Mouse (Mus musculus) Patski (cell line): ENCODE results near the gene Tbk1. TPM values are rescaled to one million over a fixed set of nuclear protein-coding genes. Genes with fewer than 3 reads are reported as not detected.

Source experiments
- ATAC-seq: fragments of 100-300 bp; one replicate; pipeline ENCODE4 v1.8.0; 2021
- CTCF ChIA-PET: fragments of 350-600 bp; sonication (Branson Sonifier 250); formaldehyde crosslinking; loops from one replicate; lab custom pipeline; 2022; ENCODE audit warnings: inconsistent platforms; lab: Charles Lee
- POLR2A ChIA-PET: fragments of 350-600 bp; sonication (Branson Sonifier 250); formaldehyde crosslinking; loops from one replicate; lab custom pipeline; 2022; ENCODE audit warnings: antibody characterized with exemption, inconsistent platforms; lab: Charles Lee
- DNase-seq: peaks from one replicate; pipeline ENCODE4 v3.0.0-alpha.2; 2011; ENCODE audit warnings: low read depth, low spot score
- H3K27me3 ChIP-seq: fragments of 371-371 bp; one replicate; pipeline ENCODE4 v1.5.1; 2021
- CTCF ChIP-seq: fragments of 100-300 bp; IDR thresholded peaks from one replicate; pipeline ENCODE4 v1.5.1; 2021
- in situ Hi-C: fragments of 300-500 bp; cut with MboI; formaldehyde crosslinking; loops from 3 replicates; pipeline ENCODE4 v1.11.1; 2018; ENCODE audit warnings: low pct_unique_long_range_greater_than_20kb, mixed read lengths
- polyA plus RNA-seq: library from polyadenylated mRNA; unstranded; gene quantifications from one replicate; pipeline ENCODE4 v1.2.3, GENCODE M21; 2021

Tbk1 gene
- polyA plus RNA-seq, 1 experiment from 2014 or later, result 43.5 TPM

DNA sequence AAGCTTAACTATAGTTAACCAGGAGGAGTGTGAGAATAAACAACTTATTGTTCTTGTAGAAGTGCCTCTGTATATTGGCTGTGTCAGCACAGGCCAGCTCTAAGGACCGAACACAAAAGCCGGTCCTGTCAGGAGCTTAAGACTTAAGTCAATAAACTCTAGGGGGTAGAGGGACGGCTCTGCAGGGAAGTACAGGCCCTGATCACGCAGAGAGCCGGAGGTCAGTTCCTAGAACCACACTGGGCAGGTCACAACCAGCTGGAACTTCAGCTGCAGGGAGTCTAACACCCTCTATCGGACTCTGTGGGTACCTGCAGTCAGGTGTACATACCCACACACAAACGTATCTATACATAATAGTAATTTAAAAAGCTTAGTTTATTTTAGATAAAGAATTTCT lies 29.3 kb upstream of the Tbk1 start:
- ATAC-seq (no peak), DNase-seq (no peak)
- in situ Hi-C loops, result no loop called here
- CTCF ChIA-PET, result no interaction called here
- POLR2A ChIA-PET, result no interaction called here
- no peaks in the 10 kb centered on the region for H3K27me3 ChIP-seq
- no peak for TF ChIP-seq CTCF

- TF ChIP-seq CTCF, result no peak
- POLR2A ChIA-PET, result no interaction called here
- in situ Hi-C loops, result no loop called here
- ATAC-seq (no peak), DNase-seq (no peak)
- H3K27me3 ChIP-seq, result no peaks in the 10 kb centered on the region
- CTCF ChIA-PET, result no interaction called here
Observed at GRCm38 (mm10) chr10:121615146-121615870, 28.7 kb upstream of the Tbk1 start.

DNA sequence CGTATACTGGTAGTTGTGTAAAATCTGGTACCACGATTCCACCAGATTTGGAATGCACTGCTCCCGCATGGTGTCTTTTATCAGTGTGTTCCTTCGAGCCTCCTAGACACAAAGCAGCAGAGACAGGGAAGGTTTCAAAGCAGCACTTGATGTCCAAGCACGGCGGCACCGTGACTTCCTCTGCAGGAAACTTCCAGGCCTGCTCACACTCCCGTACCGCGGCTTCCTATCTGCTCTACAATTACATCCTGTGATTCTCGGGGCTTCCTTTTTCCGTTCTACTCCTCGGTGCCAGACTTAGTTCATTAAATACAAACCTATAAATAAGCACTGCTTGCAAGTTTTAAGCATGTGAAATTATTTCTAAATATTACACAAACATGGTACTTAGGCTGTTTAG lies 27.0 kb upstream of the Tbk1 start:
- no peak for TF ChIP-seq CTCF
- ATAC-seq (no peak), DNase-seq (no peak)
- POLR2A ChIA-PET, result no interaction called here
- in situ Hi-C loops, result no loop called here
- H3K27me3 ChIP-seq, result no peaks in the 10 kb centered on the region
- CTCF ChIA-PET, result no interaction called here

DNA sequence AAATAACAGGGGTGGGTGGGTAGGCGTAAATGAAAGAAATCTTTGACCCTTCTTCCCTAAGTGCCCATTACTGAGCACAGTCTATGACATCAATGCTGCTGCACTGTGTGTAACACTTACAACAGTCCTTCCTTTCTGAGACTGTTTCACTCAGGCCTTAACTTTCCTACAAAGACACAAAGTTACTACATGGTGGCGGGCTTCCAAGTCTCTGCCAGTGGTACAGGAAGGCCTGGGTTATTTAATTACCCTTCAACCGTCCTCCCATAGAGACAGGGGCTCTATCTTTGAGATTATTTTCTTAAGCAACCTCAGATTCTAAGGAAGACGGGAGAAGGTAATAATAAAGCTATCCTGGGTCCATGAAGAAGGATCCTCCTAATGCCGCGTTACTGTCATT lies 25.9 kb upstream of the Tbk1 start:
- H3K27me3 ChIP-seq, result no peaks in the 10 kb centered on the region
- ChIA-PET CTCF (no interaction called here), POLR2A (no interaction called here)
- ATAC-seq, result no peak
- TF ChIP-seq CTCF, result no peak
- in situ Hi-C loops, result no loop called here
- DNase-seq, result no peak

- no peak for DNase-seq
- ATAC-seq, result no peak
- H3K27me3 ChIP-seq, result no peaks in the 10 kb centered on the region
- POLR2A ChIA-PET, result no interaction called here
- CTCF ChIA-PET, result no interaction called here
- in situ Hi-C loops, result no loop called here
- no peak for TF ChIP-seq CTCF
Observed at GRCm38 (mm10) chr10:121611587-121611986, 25.0 kb upstream of the Tbk1 start.

- POLR2A ChIA-PET, result no interaction called here
- DNase-seq (no peak), ATAC-seq (no peak)
- H3K27me3 ChIP-seq, result no peaks in the 10 kb centered on the region
- no peak for TF ChIP-seq CTCF
- in situ Hi-C loops, result no loop called here
- CTCF ChIA-PET, result no interaction called here
Observed at GRCm38 (mm10) chr10:121608177-121608576, 21.6 kb upstream of the Tbk1 start.

GRCm38 (mm10) chr10:121604632-121605344 lies 18.2 kb upstream of the Tbk1 start:
- CTCF ChIA-PET, result no interaction called here
- in situ Hi-C loops, result no loop called here
- DNase-seq (no peak), ATAC-seq (no peak)
- H3K27me3 ChIP-seq, result no peaks in the 10 kb centered on the region
- TF ChIP-seq CTCF, result no peak
- POLR2A ChIA-PET, result interaction anchor here (0.9 kb wide), 1 partner anchor 14 kb away, joined by 3 read pairs; no protein-coding TSS in a partner anchor

DNA sequence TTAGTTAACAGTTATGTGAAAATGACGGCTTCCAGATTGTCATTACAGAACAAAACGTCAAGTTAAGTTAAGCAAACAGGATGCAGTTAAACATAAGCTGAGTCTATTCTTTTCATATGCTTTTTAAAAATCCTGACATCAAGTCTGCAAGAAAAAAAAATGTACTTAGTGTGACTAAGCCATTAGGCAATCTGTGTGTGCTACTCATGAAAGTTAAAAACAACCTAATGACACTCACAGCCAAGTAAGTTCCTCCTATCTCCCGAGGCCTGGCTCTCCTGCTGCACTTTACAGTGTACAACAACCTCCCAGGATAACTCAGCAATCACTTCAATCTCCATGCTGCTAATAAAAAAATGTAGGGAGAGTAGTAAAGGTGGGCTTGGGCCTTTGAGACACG lies 17.0 kb upstream of the Tbk1 start:
- no peaks in the 10 kb centered on the region for H3K27me3 ChIP-seq
- POLR2A ChIA-PET, result no interaction called here
- CTCF ChIA-PET, result no interaction called here
- TF ChIP-seq CTCF, result no peak
- ATAC-seq (no peak), DNase-seq (no peak)
- in situ Hi-C loops, result no loop called here

DNA sequence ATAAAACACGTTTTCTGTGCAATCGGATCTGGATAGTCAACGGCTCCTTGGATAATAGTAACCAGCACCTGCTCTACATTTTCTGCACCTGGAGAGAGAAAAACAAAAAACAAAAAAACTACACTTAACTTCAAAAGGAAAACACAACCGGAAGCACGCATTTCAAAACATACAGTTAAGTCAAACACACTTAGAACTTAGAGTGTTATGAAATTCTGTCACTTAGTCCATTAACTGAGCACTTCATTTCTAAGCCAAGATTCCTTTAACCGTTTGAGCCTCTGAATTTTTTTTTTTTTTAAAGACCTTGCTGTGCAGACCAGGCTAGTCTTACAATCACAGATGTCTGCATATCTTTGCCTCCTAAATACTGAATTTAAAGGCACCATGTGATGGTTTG lies 14.7 kb upstream of the Tbk1 start:
- DNase-seq, result no peak
- ATAC-seq, result no peak
- POLR2A ChIA-PET, result no interaction called here
- CTCF ChIA-PET, result no interaction called here
- no peak for TF ChIP-seq CTCF
- in situ Hi-C loops, result no loop called here
- H3K27me3 ChIP-seq, result no peaks in the 10 kb centered on the region

GRCm38 (mm10) chr10:121596580-121596979 lies 10.0 kb upstream of the Tbk1 start:
- no peak for TF ChIP-seq CTCF
- DNase-seq (no peak), ATAC-seq (no peak)
- no peaks in the 10 kb centered on the region for H3K27me3 ChIP-seq
- POLR2A ChIA-PET, result no interaction called here
- in situ Hi-C loops, result no loop called here
- CTCF ChIA-PET, result no interaction called here

GRCm38 (mm10) chr10:121591106-121591505 lies 4.5 kb upstream of the Tbk1 start:
- POLR2A ChIA-PET, result interaction anchor here (0.8 kb wide), 1 partner anchor 14 kb away, joined by 3 read pairs; no protein-coding TSS in a partner anchor
- no peak for ATAC-seq
- no peak for TF ChIP-seq CTCF
- H3K27me3 ChIP-seq, result no peaks in the 10 kb centered on the region
- CTCF ChIA-PET, result no interaction called here
- no peak for DNase-seq
- in situ Hi-C loops, result no loop called here
